Mouse (Mus musculus): ENCODE results near the gene Alpi.

The Alpi gene

GRCm38 (mm10) chr1:87101411-87101810 lies at the start of gene Alpi:
Gene Alpi (minus strand): TSS chr1:87101606.
- no peak for DNase-seq (ENCODE audit: low spot score in 2 of 2)

GRCm38 (mm10) chr1:87149422-87149821 lies 48.0 kb upstream of the Alpi start:
- DNase-seq (ENCODE audit: low spot score in 2 of 2) = no peak

GRCm38 (mm10) chr1:87143141-87143540 lies 41.7 kb upstream of the Alpi start:
- no peak for DNase-seq (ENCODE audit: low spot score in 2 of 2)

- no peak for DNase-seq (ENCODE audit: low spot score in 2 of 2)
These were observed 41.0 kb upstream of the Alpi start for GRCm38 (mm10) chr1:87142456-87142855.

GRCm38 (mm10) chr1:87141550-87141949 lies 40.1 kb upstream of the Alpi start:
- no peak for DNase-seq (ENCODE audit: low spot score in 2 of 2)

- no peak for DNase-seq (ENCODE audit: low spot score in 2 of 2)
These were observed 30.4 kb upstream of the Alpi start for GRCm38 (mm10) chr1:87131803-87132202.

GRCm38 (mm10) chr1:87127206-87128030 lies 26.0 kb upstream of the Alpi start:
- peak; percentile 17 to 28 for DNase-seq (ENCODE audit: low spot score in 2 of 2)

GRCm38 (mm10) chr1:87124673-87125072 lies 23.3 kb upstream of the Alpi start, which contains the start of gene Akp3:
Gene Akp3 (plus strand): TSS chr1:87124973.
- no peak for DNase-seq (ENCODE audit: low spot score in 2 of 2)

- no peak for DNase-seq (ENCODE audit: low spot score in 2 of 2)
These were observed 13.4 kb upstream of the Alpi start for GRCm38 (mm10) chr1:87114784-87115183.

GRCm38 (mm10) chr1:87111719-87112354 lies 10.4 kb upstream of the Alpi start:
- DNase-seq (ENCODE audit: low spot score in 2 of 2) = no peak

GRCm38 (mm10) chr1:87108564-87108963 lies 7.2 kb upstream of the Alpi start:
- DNase-seq (ENCODE audit: low spot score in 2 of 2) = no peak

GRCm38 (mm10) chr1:87106536-87106935 lies 5.1 kb upstream of the Alpi start:
- no peak for DNase-seq (ENCODE audit: low spot score in 2 of 2)

GRCm38 (mm10) chr1:87103936-87104335 lies 2.5 kb upstream of the Alpi start:
- no peak for DNase-seq (ENCODE audit: low spot score in 2 of 2)

GRCm38 (mm10) chr1:87102114-87102513 lies 708 bp upstream of the Alpi start:
- no peak for DNase-seq (ENCODE audit: low spot score in 2 of 2)

- DNase-seq (ENCODE audit: low spot score in 2 of 2) = peak in 1 of 2 experiments; percentile 14
These were observed 2.9 kb downstream of the Alpi start for GRCm38 (mm10) chr1:87098358-87098975.

GRCm38 (mm10) chr1:87095642-87096041 lies 5.8 kb downstream of the Alpi start:
- DNase-seq (ENCODE audit: low spot score in 2 of 2) = no peak

GRCm38 (mm10) chr1:87089828-87090227 lies 11.6 kb downstream of the Alpi start, which contains the start of gene Alppl2:
Gene Alppl2 (minus strand): TSS chr1:87089928.
- no peak for DNase-seq (ENCODE audit: low spot score in 2 of 2)

- no peak for DNase-seq (ENCODE audit: low spot score in 2 of 2)
These were observed 12.2 kb downstream of the Alpi start for GRCm38 (mm10) chr1:87089251-87089650.

GRCm38 (mm10) chr1:87086964-87087363 lies 14.4 kb downstream of the Alpi start:
- DNase-seq (ENCODE audit: low spot score in 2 of 2) = no peak

GRCm38 (mm10) chr1:87086196-87086595 lies 15.2 kb downstream of the Alpi start:
- DNase-seq (ENCODE audit: low spot score in 2 of 2) = no peak

GRCm38 (mm10) chr1:87073776-87074175 lies 27.6 kb downstream of the Alpi start:
- no peak for DNase-seq (ENCODE audit: low spot score in 2 of 2)

- no peak for DNase-seq (ENCODE audit: low spot score in 2 of 2)
These were observed 30.7 kb downstream of the Alpi start for GRCm38 (mm10) chr1:87070720-87071119.

GRCm38 (mm10) chr1:87060913-87061312 lies 40.5 kb downstream of the Alpi start:
- DNase-seq (ENCODE audit: low spot score in 2 of 2) = no peak
